Mouse (Mus musculus) megakaryocyte progenitor cell, adult 5-6 weeks (primary cell): ENCODE results near the gene Pde4b. TPM values are rescaled to one million over a fixed set of nuclear protein-coding genes. Genes with fewer than 3 reads are reported as not detected.
"Not testable (repeated sequence)": the region's sequence is repeated elsewhere in the genome, so short reads cannot be mapped to it uniquely, and the experiment has no call there.

Experiments used
- ATAC-seq: replicated peaks from 2 replicates; pipeline ENCODE4 v1.8.0; 2016; ENCODE audit warnings: mild to moderate bottlenecking, moderate TSS enrichment, inconsistent platforms; ENCODE audit not compliant: poor library complexity
- total RNA-seq, 2 experiments: library from RNA; stranded (forward) in 1 of 2; stranded (reverse) in 1 of 2; fragments of 157-497, 149-512 nt in 1 of 2; fragments of 200-1000 nt in 1 of 2; gene quantifications; 2 replicates each; pipeline versions ENCODE4 v1.2.3 to v1.2.4; 2015 to 2017

Pde4b gene
- total RNA-seq, 2 experiments from 2014 or later, result 16.1 to 19.2 TPM

DNA sequence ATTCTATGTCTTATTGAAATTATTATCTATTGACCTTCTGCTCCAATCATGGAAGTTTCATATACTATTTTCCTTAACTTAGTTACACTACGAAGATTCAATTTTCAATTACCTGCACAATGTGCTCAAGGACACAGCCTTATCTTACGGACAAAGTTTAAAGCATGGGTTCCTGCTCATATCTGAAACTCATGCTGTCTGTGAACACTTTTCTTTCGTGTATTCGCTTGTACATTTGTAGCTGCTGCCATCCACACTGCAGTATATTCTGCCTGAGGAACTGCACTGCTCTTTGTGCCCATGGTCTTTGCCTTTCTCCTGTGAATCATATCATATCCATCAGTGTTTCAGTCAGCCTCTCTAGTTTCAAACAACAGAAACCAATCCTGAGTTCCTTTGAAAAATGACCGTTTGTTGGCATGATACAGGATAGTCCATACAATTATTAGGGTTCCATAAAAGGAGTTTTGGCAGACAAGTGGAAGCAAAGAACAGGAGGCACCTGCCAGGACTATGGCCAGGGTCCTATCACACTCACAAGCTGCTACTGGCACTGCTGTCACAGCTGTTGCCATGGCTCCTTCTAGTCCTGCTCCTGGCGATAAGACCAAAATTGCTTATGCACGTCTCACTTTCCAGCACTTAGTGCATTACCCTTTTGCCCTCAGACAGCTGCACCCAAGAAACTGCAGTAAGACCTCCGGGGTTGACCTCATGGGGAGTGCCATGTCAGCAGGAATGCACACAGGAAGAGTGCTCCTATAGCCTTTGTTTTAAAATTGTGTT is 359.0 kb downstream of the Pde4b start:
- ATAC-seq, result no peak

DNA sequence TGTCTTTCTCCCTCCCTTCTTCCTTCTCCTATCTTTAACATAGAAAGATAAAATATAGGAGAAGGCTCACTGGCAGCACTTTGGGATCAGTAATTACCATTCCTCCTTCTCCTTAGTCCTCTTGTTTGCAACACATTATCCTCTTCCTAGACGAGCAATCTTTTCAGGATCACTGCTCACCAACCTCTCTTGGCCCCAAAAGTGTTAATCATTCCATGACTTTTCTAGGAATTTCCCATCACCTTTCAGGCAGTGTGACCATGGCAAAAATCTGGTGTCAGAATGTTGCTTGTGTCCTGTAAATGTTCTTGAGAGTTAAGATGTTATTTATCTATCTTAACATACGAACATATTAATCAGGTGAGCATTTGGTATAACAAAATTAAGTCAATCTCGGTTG is 369.1 kb downstream of the Pde4b start:
- ATAC-seq, result no peak

DNA sequence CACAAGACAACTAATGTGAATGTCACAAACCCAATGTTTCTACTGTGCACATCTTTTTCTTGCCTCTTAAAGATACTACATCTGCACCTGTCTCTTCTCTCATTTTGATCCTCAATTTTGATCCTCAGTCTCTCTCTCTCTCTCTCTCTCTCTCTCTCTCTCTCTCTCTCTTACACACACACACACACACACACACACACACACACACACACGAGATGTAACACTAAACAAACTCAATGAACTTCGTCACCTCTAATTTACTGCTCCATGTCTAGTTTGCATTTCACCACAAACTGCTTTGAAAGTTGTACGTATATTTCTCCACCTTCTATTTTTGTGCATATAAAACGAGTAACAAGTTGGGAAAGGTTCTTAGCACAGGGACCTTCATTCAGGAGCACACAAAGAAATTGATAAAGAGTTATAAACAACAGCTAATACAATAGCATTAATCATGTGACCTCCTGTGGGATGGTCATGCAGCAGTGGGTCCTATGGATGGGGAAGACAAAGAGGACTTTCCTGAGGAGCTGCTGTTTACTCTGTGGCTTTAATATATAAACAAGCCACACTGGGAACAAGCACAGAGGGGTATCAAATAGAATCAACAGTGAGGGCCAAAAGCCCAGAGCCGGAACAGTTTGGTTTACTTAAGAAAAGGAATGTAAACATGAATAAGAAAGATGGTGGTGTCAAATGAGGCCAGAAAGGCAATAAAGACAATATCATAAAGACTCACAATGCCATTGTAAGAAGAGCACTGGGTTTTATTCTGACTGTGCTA is 372.1 kb downstream of the Pde4b start:
- ATAC-seq, result no peak

DNA sequence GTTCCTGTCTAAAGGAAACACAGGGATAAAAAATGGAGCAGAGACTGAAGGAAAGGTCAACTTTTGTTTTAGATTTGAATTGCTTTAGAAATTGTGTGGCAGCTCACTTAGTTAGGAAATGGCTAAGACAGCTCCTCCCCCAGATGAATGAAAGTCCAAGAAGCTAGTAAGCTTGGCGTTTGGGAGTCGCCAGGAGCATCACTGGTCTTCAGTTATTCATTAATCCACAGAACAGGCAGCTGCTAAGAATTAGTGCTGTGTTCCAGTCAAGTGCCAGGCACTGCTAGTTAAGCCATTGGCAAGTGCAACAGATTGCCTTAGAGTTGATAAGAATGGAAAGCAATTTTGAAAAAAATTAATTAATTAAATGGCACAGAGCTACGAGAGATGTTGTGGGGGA is 390.8 kb downstream of the Pde4b start:
- ATAC-seq, result no peak

DNA sequence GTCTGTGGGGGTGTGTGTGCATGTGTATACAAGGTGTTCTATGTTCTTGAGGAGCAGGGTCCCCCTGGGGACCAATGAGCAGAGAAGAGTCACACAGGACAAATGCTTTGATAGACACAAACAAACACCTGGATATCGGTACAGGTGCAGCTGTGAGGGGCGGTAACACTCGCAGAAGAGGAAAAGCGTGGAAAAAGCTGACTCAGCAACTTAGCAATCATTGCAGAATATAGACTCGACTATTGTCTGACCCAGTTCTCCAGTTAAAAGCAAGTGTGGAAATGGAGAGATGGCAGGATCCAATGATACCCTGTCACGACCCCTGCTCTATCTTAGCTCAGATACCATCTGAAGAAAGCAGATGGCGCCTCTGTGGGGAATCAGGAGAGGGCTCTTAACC is 391.5 kb downstream of the Pde4b start:
- ATAC-seq, result no peak

DNA sequence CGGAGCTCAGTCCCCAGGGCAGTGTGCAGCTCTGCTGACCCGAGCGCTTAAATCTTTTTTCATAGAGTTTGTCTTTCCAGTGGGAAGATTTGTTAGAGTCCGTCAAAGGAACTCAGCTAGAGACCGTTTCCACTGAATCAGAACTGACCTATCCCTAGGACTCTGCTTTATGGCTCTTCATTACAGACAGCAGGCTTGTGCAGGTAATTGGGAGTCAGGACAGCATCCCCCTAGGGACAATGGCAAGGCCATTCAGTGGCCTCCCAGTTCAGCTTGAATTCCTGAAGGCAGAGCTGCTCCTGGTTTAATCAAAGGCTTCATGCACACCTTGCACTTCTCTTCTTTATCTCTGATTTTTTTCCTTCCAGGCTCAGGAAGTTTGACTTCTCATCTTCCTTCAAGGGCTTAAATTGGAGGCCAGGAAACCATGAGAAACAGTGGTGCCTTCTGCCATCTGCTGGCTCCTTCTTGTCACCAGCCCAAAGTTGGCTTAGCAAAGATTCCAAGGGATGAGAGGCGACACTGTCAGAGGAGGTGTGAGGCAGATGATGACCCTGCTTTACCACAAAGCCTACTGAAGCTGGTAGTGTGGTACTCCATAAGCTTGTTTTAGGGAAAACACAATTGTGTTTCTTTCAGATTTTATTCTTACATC is 393.6 kb downstream of the Pde4b start:
- ATAC-seq, result 0 out of 2 replicates have a peak, but pooled peaks have one; percentile 37

DNA sequence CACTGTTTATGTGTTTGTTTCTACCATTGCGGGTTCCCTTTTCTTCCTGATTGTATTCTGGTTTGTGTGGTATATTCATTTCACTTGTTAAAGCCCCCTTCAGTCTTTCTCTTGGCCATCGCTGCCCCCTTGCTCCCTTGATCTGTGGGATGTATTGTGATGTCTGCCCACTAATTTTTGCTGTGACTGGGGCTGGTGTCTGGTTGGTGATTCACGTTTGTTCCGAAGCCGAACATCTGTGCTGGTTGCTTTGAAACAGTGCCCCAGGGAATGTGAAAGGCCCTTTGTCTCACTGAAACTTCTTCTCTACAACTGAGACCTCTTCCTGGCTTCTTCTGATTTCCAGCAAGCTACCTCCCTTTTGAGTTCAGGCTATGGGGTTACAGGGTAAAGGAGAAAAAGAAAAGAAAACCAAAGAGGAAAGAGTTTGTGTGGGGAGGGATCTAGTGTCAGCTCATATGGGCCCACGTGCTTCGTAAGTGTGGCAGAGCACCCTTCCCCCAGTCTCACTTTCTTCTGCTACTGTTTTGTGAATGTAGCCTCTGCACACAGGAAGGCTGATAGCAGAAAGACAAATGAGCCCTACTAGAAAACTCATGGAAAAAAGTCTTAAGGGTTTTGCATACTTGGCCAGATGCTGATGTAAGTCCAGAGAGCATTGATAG is 396.1 kb downstream of the Pde4b start:
- ATAC-seq, result no peak

DNA sequence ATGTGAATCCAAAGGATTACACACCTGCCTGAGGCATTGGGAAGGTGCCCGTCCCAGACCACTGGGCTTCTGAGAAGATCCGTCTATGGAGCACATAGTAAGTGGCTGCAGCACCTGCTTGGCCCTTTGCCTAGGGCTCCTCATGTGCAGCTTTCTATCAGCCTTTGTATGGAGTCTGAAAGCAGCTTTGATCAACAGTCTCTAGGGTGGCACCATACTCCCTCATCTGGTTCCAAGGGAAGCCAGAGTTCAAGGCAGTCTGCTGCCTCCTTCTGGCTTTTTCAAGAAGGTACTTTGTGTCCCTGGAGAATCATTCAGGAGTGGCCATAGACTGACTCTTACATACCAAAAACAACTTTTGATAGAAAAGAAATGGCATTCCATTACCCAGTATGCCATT is 397.4 kb downstream of the Pde4b start:
- ATAC-seq, result 0 out of 2 replicates have a peak, but pooled peaks have one; percentile 34

DNA sequence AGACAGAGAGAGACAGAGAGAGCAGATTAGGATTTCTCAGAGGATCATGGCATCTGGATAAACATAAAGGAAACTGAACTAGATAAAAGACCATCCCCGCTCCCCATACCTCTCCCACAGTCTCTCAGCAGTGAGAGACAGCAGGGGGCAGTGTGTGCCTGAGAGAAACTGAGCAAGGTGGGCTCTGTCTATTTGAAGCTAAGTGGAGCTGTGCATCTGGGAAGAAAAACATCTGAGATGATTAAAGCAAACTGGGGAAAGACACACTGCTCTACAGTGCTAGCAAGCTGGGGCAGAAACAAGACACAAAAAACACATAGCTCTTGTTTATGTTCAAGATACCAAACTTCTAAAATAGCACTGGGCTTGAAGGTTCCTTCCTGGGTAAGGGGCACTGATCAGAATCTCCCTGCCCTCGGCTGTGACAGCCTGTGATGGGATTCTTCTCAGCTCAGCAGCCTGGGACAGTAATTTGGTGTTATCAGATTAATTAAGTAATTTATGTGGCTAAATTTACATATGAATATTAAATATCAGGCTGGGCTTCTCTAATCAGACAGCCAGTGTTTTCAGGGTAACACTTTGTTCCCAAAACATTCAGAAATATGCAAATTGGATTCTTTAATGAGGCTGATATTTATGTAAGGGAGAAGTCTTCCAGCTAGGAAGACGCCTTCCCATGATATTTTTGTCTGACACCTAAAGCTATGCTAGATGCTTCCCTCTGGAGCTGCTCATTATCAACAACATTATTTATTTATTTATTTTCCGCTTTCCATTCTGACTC is 399.0 kb downstream of the Pde4b start:
- peak; percentile 68 for ATAC-seq

DNA sequence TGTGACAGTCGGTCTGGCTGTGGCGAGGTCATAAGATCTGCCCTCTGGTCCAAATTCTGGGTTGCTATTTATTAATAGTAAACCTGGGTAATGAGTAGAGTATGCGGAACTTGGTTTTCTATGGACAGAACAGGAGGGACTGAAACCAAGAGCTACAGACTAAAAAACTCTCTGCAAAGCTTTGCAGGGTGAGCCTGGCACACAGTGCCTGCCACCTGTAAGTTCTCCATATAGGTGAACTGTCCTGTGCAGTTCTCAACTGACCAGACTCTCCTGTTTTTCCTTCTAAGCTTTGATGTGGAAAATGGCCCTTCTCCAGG is 399.5 kb downstream of the Pde4b start:
- ATAC-seq, result no peak

DNA sequence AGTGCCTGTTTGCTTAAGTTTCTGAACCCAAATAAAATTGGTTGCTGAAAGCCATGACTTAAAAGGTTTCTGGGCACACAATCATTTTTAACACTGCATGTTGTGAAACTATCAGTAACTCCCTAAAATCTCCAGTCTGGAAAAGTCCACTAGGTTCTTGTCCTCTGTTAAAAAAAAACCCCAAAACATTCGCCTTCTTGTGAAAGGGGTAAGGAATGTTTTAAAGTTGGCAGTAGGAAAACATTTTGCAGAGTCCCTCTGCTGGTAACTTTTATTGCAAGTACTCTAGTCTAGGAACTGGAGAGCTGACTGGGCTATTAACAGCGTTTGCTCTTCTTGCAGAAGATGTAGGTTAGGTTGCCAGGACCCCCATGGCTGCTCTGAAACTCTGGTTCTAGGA is 400.7 kb downstream of the Pde4b start:
- no peak for ATAC-seq

DNA sequence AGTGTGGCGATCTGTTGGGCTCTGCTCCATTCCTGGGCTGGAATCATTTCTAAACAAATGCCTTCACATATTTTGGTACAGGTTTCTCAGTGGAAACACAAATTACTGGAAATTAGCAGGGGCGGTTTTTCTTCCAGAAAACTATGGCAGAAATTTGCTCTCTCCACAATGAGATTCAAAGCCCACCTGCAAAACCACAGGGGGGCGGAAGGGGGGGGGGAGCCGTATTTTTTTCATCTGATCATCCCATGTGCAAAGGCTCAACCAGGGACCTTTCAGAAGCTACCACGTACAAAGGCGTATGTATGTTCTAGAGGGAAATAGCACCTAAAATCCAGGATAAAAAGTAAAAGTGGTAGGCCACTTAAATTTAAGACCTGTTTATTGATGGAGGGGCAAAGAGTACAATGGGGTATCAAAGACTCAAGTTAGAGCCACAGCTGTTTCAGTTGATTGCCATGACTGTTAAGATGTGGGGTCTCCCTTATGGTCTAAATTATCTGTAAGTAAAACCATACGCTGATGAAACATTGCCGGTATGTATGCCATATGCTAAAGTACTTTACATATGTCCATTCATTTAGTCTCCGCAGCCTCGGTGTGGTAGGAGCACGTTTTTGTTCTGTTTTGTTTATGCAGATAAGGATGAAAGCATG is 404.3 kb downstream of the Pde4b start:
- ATAC-seq, result no peak

DNA sequence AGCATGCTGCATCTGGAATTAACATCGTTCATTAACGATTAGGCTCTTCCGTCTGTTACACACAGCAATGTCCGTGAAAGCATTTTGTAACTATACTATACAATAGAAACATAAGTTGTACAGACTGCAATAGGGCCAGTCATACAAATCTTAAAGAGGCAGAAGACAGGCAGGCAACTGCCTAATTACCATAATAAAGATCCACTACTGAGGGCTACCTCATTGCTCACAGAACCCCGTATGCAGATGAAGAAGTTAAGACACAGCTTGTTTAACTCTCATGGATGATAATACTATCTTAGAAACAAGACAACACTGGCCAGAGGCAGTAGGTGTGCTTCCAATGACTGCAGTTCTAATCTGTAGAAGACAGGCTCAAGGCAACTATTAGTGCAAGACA is 405.6 kb downstream of the Pde4b start:
- ATAC-seq, result peak; percentile 4; the same call in 1 of the 2 replicates

DNA sequence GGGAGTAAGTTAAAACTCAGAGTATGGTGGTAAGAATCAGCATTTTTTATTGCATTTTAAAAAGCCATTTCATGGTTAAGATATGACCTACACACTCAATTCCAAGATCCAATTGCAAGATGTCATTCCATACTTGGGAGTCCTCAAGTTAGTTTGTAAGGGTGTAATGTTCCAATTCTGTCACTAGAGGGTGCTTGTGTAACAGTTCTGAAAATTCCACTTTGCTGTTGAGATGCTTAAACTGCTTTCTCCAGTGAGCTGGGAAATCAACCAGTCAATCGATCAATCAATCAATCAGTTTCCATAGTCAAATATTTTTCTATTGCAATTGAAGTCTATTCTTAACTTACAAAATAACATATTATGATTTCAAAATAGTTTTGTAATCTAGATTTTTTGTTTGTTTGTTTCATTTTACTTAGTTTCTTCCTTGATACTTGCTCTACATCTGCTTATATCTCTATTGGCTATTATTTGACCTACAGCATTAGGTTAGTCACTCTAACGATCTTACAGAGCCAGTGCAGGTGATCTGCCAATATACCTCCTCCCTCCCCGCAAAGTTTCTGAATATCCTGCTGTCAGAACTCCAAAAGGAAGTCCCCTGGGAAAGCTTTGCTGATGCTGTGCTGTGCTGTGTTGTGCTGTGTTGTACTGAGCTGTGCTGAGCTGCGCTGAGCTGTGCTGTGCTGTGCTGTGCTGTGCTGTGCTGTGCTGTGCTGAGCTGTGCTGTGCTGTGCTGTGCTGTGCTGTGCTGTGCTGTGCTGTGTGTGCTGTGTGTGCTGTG is 406.2 kb downstream of the Pde4b start:
- peak; percentile 85 for ATAC-seq

DNA sequence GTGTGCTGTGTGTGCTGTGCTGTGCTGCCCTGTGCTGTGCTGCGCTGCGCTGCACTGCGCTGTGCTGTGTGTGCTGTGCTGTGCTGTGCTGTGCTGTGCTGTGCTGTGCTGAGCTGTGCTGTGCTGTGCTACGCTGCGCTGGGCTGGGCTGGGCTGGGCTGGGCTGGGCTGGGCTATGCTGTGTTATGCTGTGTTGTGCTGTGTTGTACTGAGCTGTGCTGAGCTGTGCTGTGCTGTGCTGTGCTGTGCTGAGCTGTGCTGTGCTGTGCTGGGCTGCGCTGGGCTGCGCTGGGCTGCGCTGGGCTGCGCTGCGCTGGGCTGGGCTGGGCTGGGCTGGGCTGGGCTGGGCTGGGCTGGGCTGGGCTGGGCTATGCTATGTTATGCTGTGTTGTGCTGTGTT is 406.9 kb downstream of the Pde4b start:
- not testable (repeated sequence) for ATAC-seq

DNA sequence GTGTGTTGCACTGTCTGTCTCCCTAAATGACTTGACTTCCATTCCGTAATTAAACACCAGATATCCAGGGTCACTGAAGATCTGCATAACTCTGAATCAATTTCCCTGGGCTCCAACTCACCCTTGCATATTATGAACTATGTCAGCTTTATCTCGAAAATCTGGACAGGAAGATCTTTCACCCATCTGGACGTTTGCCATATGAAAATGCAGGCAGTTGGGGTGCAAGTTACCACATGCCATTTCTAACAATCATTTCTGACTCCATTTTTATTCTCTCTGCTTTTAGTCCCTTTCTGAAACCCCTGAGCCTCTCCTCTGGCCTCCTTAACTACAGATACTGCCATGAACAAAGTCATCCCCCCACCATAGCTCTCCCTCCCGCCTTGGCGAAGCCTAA is 407.7 kb downstream of the Pde4b start:
- ATAC-seq, result no peak

DNA sequence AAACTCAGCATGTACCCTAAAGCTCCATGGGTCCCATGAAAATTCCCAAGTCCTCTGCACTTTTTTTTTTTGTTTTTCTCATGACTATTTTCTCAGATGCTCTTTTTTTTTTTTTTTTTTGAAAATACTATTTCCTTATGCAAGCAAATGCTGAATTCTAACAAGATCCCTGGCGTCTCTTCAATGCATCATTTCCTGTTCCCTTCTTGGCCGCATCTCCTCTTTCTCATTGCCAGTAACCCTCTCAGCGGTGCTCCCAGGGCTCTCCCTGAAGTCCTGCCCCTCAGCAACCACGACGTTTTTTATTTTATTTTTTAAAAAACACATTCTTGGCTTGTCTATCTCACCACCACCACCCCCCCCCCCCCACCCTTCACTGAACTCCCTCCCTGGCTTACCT is 408.1 kb downstream of the Pde4b start:
- ATAC-seq, result no peak

DNA sequence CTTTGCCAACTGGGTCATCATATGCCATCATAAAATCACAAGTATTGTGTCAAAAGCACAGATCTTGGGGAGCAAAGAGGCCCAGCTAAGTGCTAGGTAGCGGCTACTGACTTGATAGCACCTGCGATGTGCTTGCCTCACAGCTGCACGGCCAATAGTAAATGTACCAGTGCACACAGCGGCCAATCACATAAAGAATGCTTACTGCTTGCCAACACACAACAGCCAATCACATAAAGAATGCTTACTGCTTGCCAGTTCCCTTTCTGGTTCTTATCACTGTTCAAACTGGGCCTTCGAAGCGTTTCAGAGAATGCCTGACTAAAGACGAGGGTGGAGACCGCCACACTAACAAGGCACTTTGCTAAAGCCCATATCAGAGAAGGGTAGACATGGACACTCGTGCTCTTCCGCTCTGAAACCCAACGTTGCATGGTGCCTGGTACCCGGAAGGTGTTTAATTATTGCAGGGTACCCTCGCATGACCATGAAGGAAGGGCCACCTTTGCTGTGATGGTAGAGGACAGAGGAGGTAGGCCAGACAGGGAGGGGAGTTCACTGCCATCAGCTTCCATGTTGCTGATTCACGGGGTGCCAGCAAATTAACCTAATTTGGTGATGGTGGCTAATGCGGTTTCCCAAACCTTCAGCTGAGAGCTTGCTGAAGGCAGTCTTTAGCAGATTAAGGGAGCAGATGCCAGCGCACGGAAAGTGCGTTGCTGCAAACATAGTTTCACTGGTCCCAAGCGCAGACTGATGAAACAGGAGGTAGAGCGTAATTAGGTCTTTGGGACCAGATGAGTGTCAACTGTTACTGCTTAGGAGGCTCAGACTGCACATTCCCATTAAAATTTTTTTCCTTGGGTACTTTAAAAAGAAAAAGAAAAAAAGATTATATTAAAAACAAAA is 409.2 kb downstream of the Pde4b start:
- ATAC-seq, result no peak
